Mouse (Mus musculus): ENCODE results near the gene Gh. TPM values are rescaled to one million over a fixed set of nuclear protein-coding genes. Genes with fewer than 3 reads are reported as not detected.

The Gh gene
- polyA plus RNA-seq, 1 experiment from 2014 or later: not detected

GRCm38 (mm10) chr11:106284126-106284525 is 17.5 kb downstream of the Gh start:
- Histone ChIP-seq H3K4me1 (ENCODE audit: control insufficient read depth, insufficient read depth, low read length) (no peaks in the 10 kb centered on the region), H3K4me2 (ENCODE audit: low read depth, severe bottlenecking) (no peak overlapping the region), H3K27ac (replicated peaks; ENCODE audit: low read depth, low read length) (no peak overlapping the region), H3K9ac (ENCODE audit: low read length) (no peak overlapping the region), H3K27me3 (ENCODE audit: control insufficient read depth, insufficient read depth, low read length) (no peaks in the 10 kb centered on the region), H3K4me3 (ENCODE audit: low read depth, low read length) (no peak overlapping the region), H3K36me3 (ENCODE audit: control insufficient read depth, insufficient read depth, low read length) (no peaks in the 10 kb centered on the region), H3K9me3 (ENCODE audit: control insufficient read depth, low read length) (no peaks in the 10 kb centered on the region)
- WGBS: 84% methylated on average over 8 of the region's 8 CpGs
- DNase-seq (ENCODE audit: low spot score) (no peak), ATAC-seq (ENCODE audit: insufficient number of reproducible peaks, low FRiP score, low TSS enrichment, low read depth) (no peak)

GRCm38 (mm10) chr11:106283371-106283770 is 18.3 kb downstream of the Gh start:
- Histone ChIP-seq H3K4me2 (ENCODE audit: low read depth, severe bottlenecking) (no peak overlapping the region), H3K9me3 (ENCODE audit: control insufficient read depth, low read length) (no peaks in the 10 kb centered on the region), H3K27ac (replicated peaks; ENCODE audit: low read depth, low read length) (no peak overlapping the region), H3K36me3 (ENCODE audit: control insufficient read depth, insufficient read depth, low read length) (no peaks in the 10 kb centered on the region), H3K4me3 (ENCODE audit: low read depth, low read length) (no peak overlapping the region), H3K4me1 (ENCODE audit: control insufficient read depth, insufficient read depth, low read length) (no peaks in the 10 kb centered on the region), H3K27me3 (ENCODE audit: control insufficient read depth, insufficient read depth, low read length) (no peaks in the 10 kb centered on the region), H3K9ac (ENCODE audit: low read length) (no peak overlapping the region)
- 86% methylated on average over 4 of the region's 4 CpGs for WGBS
- DNase-seq (ENCODE audit: low spot score) (no peak), ATAC-seq (ENCODE audit: insufficient number of reproducible peaks, low FRiP score, low TSS enrichment, low read depth) (no peak)

- 86% methylated on average over 6 of the region's 6 CpGs for WGBS
Measured at GRCm38 (mm10) chr11:106282452-106282851, 19.2 kb downstream of the Gh start.

GRCm38 (mm10) chr11:106276454-106276853 is 25.2 kb downstream of the Gh start, which contains the start of gene Tcam1:
TSS of gene Tcam1 (plus strand) at chr11:106276672.
- 9% methylated on average over 25 of the region's 25 CpGs for WGBS
- ATAC-seq (ENCODE audit: insufficient number of reproducible peaks, low FRiP score, low TSS enrichment, low read depth): no peak
- H3K4me2 ChIP-seq (ENCODE audit: low read depth, severe bottlenecking): peak within 1 kb of the TSS; percentile 30; the same call in 1 of the 2 replicates

More at GRCm38 (mm10) chr11:106282452-106282851, 19.2 kb downstream of the Gh start:
- H3K4me1 ChIP-seq (ENCODE audit: control insufficient read depth, insufficient read depth, low read length): no peaks in the 10 kb centered on the region
- no peak overlapping the region for H3K27ac ChIP-seq (replicated peaks; ENCODE audit: low read depth, low read length)
- no peak overlapping the region for H3K4me2 ChIP-seq (ENCODE audit: low read depth, severe bottlenecking)
- no peaks in the 10 kb centered on the region for H3K27me3 ChIP-seq (ENCODE audit: control insufficient read depth, insufficient read depth, low read length)
- DNase-seq (ENCODE audit: low spot score) (no peak), ATAC-seq (ENCODE audit: insufficient number of reproducible peaks, low FRiP score, low TSS enrichment, low read depth) (no peak)
- no peak overlapping the region for H3K9ac ChIP-seq (ENCODE audit: low read length)
- no peaks in the 10 kb centered on the region for H3K9me3 ChIP-seq (ENCODE audit: control insufficient read depth, low read length)
- H3K4me3 ChIP-seq (ENCODE audit: low read depth, low read length): no peak overlapping the region
- H3K36me3 ChIP-seq (ENCODE audit: control insufficient read depth, insufficient read depth, low read length): no peaks in the 10 kb centered on the region

DNA sequence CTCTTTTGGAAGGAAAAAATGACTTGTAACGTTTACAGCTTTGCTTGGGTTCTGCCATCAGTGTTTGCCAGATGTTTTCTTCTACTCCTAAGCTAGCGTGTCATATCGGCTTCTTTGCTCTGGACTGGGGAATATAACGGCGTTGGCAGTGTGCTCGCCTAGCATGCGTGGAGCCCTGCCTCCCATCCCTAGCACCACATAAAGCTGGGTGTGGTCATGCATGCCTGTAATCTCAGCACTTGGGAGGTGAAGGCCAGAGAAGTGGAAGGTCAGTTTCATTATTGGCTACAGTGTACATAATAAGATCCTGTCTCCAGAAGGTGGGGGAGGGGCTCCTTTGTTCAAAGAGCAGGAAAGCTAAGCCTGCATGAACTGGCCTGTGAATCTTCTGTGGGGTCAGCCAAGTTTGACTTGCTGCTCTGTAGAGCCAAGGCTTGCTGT is 26.7 kb downstream of the Gh start:
- DNase-seq (ENCODE audit: low spot score) (peak; percentile 33), ATAC-seq (ENCODE audit: insufficient number of reproducible peaks, low FRiP score, low TSS enrichment, low read depth) (no peak)
- WGBS: 65% methylated on average over 7 of the region's 7 CpGs
- no peaks in the 10 kb centered on the region for H3K36me3 ChIP-seq (ENCODE audit: control insufficient read depth, insufficient read depth, low read length)
- H3K4me3 ChIP-seq (ENCODE audit: low read depth, low read length): no peak overlapping the region
- H3K4me1 ChIP-seq (ENCODE audit: control insufficient read depth, insufficient read depth, low read length): peaks cover 16% of the 10 kb centered on the region
- H3K27me3 ChIP-seq (ENCODE audit: control insufficient read depth, insufficient read depth, low read length): no peaks in the 10 kb centered on the region
- H3K9ac ChIP-seq (ENCODE audit: low read length): no peak overlapping the region
- H3K4me2 ChIP-seq (ENCODE audit: low read depth, severe bottlenecking): no peak overlapping the region
- no peaks in the 10 kb centered on the region for H3K9me3 ChIP-seq (ENCODE audit: control insufficient read depth, low read length)
- no peak overlapping the region for H3K27ac ChIP-seq (replicated peaks; ENCODE audit: low read depth, low read length)

More at GRCm38 (mm10) chr11:106276454-106276853, 25.2 kb downstream of the Gh start, which contains the start of gene Tcam1:
- Histone ChIP-seq H3K36me3 (ENCODE audit: control insufficient read depth, insufficient read depth, low read length) (no peaks in the 10 kb centered on the region), H3K4me1 (ENCODE audit: control insufficient read depth, insufficient read depth, low read length) (peaks cover 8% of the 10 kb centered on the region), H3K9me3 (ENCODE audit: control insufficient read depth, low read length) (no peaks in the 10 kb centered on the region), H3K27me3 (ENCODE audit: control insufficient read depth, insufficient read depth, low read length) (no peaks in the 10 kb centered on the region), H3K9ac (ENCODE audit: low read length) (no peak within 1 kb of the TSS), H3K27ac (replicated peaks; ENCODE audit: low read depth, low read length) (no peak within 1 kb of the TSS), H3K4me3 (ENCODE audit: low read depth, low read length) (no peak within 1 kb of the TSS)
- peak; percentile 98 for DNase-seq (ENCODE audit: low spot score)

DNA sequence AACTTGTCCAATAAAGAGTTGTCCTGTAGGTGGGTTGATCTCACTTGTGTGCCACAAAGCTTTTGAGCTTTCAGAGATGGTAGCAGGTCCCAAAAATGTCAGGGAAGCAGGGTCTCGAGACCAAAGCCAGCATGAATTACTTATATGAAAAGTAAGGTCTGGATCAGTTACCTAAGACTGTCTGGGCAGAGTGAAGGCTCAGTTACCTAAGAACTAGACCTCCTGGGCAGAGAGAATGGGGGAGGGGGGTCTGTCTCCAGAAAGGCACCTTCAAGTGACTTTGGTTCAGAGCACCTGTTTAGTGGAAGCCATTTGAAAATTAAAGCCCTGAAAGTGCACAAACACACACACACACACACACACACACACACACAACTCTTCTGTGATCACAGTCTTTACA is 27.3 kb downstream of the Gh start:
- no peaks in the 10 kb centered on the region for H3K27me3 ChIP-seq (ENCODE audit: control insufficient read depth, insufficient read depth, low read length)
- H3K9ac ChIP-seq (ENCODE audit: low read length): no peak overlapping the region
- no peak overlapping the region for H3K4me3 ChIP-seq (ENCODE audit: low read depth, low read length)
- no peak for ATAC-seq (ENCODE audit: insufficient number of reproducible peaks, low FRiP score, low TSS enrichment, low read depth)
- 93% methylated on average over 1 of the region's 1 CpGs for WGBS
- H3K4me1 ChIP-seq (ENCODE audit: control insufficient read depth, insufficient read depth, low read length): peaks cover 16% of the 10 kb centered on the region
- no peak overlapping the region for H3K27ac ChIP-seq (replicated peaks; ENCODE audit: low read depth, low read length)
- H3K4me2 ChIP-seq (ENCODE audit: low read depth, severe bottlenecking): no peak overlapping the region
- H3K36me3 ChIP-seq (ENCODE audit: control insufficient read depth, insufficient read depth, low read length): no peaks in the 10 kb centered on the region
- DNase-seq (ENCODE audit: low spot score): no peak
- no peaks in the 10 kb centered on the region for H3K9me3 ChIP-seq (ENCODE audit: control insufficient read depth, low read length)

DNA sequence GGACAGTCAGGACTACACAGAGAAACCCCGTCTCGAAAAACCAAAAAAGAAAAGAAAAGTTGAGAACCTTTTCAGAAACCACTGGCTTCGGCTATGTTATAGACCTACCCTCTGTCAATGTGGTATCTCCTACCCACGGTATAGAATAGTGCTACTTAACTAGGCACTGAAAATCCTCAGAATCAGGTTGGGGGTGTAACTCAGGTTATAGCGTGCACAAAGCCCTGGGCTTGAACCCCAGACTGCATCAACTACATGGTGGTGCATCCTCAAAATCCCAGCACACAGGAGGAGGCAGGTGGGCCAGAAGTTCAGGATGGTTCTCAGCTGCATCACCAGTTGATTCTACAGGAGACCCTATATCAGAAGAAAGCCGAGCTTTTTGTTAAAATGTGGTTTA is 27.9 kb downstream of the Gh start:
- H3K4me3 ChIP-seq (ENCODE audit: low read depth, low read length): no peak overlapping the region; the same call in 1 of the 2 replicates

DNA sequence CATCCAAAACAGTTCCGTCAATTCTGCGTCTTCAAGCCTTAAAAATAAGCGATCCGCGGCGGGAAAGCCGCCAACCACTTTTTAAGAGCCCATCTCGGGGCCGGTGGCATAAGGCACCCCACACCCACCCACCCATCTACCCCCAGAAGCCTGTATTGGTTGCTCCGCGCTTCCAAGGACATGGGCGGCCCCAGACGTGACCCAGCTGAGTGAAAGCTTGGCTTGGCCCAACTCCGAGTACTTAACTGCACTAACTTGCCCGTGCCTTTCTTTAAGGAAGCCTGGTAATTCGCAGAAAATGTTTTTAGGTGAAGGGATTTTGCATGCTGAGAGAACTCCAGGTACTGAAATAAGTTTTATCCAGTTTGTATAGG is 28.4 kb downstream of the Gh start:
- no peak for DNase-seq (ENCODE audit: low spot score)
- no peaks in the 10 kb centered on the region for H3K36me3 ChIP-seq (ENCODE audit: control insufficient read depth, insufficient read depth, low read length)
- peaks cover 27% of the 10 kb centered on the region for H3K4me1 ChIP-seq (ENCODE audit: control insufficient read depth, insufficient read depth, low read length)
- no peaks in the 10 kb centered on the region for H3K9me3 ChIP-seq (ENCODE audit: control insufficient read depth, low read length)
- peak overlapping the region; percentile 62 for H3K4me2 ChIP-seq (ENCODE audit: low read depth, severe bottlenecking)
- no peaks in the 10 kb centered on the region for H3K27me3 ChIP-seq (ENCODE audit: control insufficient read depth, insufficient read depth, low read length)
- H3K4me3 ChIP-seq (ENCODE audit: low read depth, low read length): peak overlapping the region; percentile 99
- H3K9ac ChIP-seq (ENCODE audit: low read length): peak overlapping the region; percentile 56
- peak overlapping the region; percentile 56; the same call in 1 of the 2 replicates for H3K27ac ChIP-seq (replicated peaks; ENCODE audit: low read depth, low read length)
- 20% methylated on average over 16 of the region's 16 CpGs for WGBS
- ATAC-seq (ENCODE audit: insufficient number of reproducible peaks, low FRiP score, low TSS enrichment, low read depth): peak; percentile 31; the same call in 1 of the 2 replicates

More for the DNA sequence above, 27.9 kb downstream of the Gh start:
- ATAC-seq (ENCODE audit: insufficient number of reproducible peaks, low FRiP score, low TSS enrichment, low read depth) (no peak), DNase-seq (ENCODE audit: low spot score) (no peak)
- peak overlapping the region; percentile 62; the same call in 1 of the 2 replicates for H3K4me2 ChIP-seq (ENCODE audit: low read depth, severe bottlenecking)
- no peaks in the 10 kb centered on the region for H3K36me3 ChIP-seq (ENCODE audit: control insufficient read depth, insufficient read depth, low read length)
- no peaks in the 10 kb centered on the region for H3K9me3 ChIP-seq (ENCODE audit: control insufficient read depth, low read length)
- 96% methylated on average over 6 of the region's 6 CpGs for WGBS
- no peak overlapping the region for H3K9ac ChIP-seq (ENCODE audit: low read length)
- peaks cover 22% of the 10 kb centered on the region for H3K4me1 ChIP-seq (ENCODE audit: control insufficient read depth, insufficient read depth, low read length)
- no peaks in the 10 kb centered on the region for H3K27me3 ChIP-seq (ENCODE audit: control insufficient read depth, insufficient read depth, low read length)
- no peak overlapping the region for H3K27ac ChIP-seq (replicated peaks; ENCODE audit: low read depth, low read length)

Data from limb, embryonic 11.5 days (tissue).